Mouse (Mus musculus) C2C12 (cell line): ENCODE data around the gene Fcho1. TPM values are rescaled to one million over a fixed set of nuclear protein-coding genes. Genes with fewer than 3 reads are reported as not detected.
"Not testable (repeated sequence)": the region's sequence is repeated elsewhere in the genome, so short reads cannot be mapped to it uniquely, and the experiment has no call there.

Source experiments
- H3K27me3 ChIP-seq: one replicate; pipeline ENCODE4 v1.6.1; 2011; ENCODE audit not compliant: control insufficient read depth, insufficient read depth, insufficient read length
- H3K36me3 ChIP-seq: one replicate; pipeline ENCODE4 v1.6.1; 2011; ENCODE audit not compliant: control insufficient read depth, insufficient read depth
- H3K4me3 ChIP-seq: one replicate; pipeline ENCODE4 v1.5.1; 2011; ENCODE audit warnings: mild to moderate bottlenecking, control low read depth; ENCODE audit not compliant: poor library complexity, insufficient read depth, severe bottlenecking
- H3K79me2 ChIP-seq: one replicate; pipeline ENCODE4 v1.6.1; 2011; ENCODE audit not compliant: control insufficient read depth, insufficient read depth
- H3K79me3 ChIP-seq: one replicate; pipeline ENCODE4 v1.6.1; 2011; ENCODE audit warnings: low read depth, control low read depth
- H3ac ChIP-seq: one replicate; pipeline ENCODE3; 2011; ENCODE audit warnings: low read depth; ENCODE audit not compliant: control insufficient read depth, insufficient read length
- CEBPB ChIP-seq: IDR thresholded peaks from one replicate; pipeline ENCODE4 v1.6.1; 2011; ENCODE audit warnings: low read depth, mild to moderate bottlenecking, control low read depth, moderate library complexity
- CTCF ChIP-seq: IDR thresholded peaks from one replicate; pipeline ENCODE4 v1.5.1; 2011; ENCODE audit not compliant: control insufficient read depth, insufficient read depth, insufficient read length
- FOSL1 ChIP-seq: IDR thresholded peaks from one replicate; pipeline ENCODE4 v1.8.0; 2011; ENCODE audit warnings: mild to moderate bottlenecking, low read length; ENCODE audit not compliant: poor library complexity, insufficient read depth, severe bottlenecking
- MAX ChIP-seq: IDR thresholded peaks from one replicate; pipeline ENCODE4 v1.6.1; 2011; ENCODE audit warnings: mild to moderate bottlenecking, control low read depth
- MYOD1 ChIP-seq: IDR thresholded peaks from one replicate; pipeline ENCODE4 v1.6.1; 2011; ENCODE audit warnings: low read depth; ENCODE audit not compliant: control insufficient read depth, insufficient read length
- MYOG ChIP-seq: IDR thresholded peaks from one replicate; pipeline ENCODE4 v1.6.1; 2011; ENCODE audit not compliant: control insufficient read depth, insufficient read length; ENCODE audit errors: extremely low read depth
- USF1 ChIP-seq: IDR thresholded peaks from one replicate; pipeline ENCODE4 v1.6.1; 2011; ENCODE audit warnings: low read depth, mild to moderate bottlenecking, control low read depth, moderate library complexity
- polyA plus RNA-seq: library from polyadenylated mRNA; unstranded; fragments of >200 nt; fragmentation: generic; extraction: Trizol; gene quantifications from one replicate; pipeline ENCODE4 v1.2.1, GENCODE M21; 2012; ENCODE audit warnings: missing spikeins

Gene Fcho1
- polyA plus RNA-seq, 1 experiment: not detected

GRCm38 (mm10) chr8:71700493-71701269 is 24.8 kb downstream of the Fcho1 start:
- Histone ChIP-seq H3K4me3 (no peak overlapping the region), H3K27me3 (peaks cover 17% of the 10 kb centered on the region), H3ac (no peak overlapping the region), H3K79me2 (no peaks in the 10 kb centered on the region), H3K36me3 (no peaks in the 10 kb centered on the region), H3K79me3 (no peaks in the 10 kb centered on the region)
- no peak for TF ChIP-seq CTCF
- TF ChIP-seq CEBPB: no peak
- TF ChIP-seq USF1: no peak
- no peak for TF ChIP-seq FOSL1
- no peak for TF ChIP-seq MYOD1
- no peak for TF ChIP-seq MAX
- TF ChIP-seq MYOG: no peak

GRCm38 (mm10) chr8:71695456-71695855 is 30.1 kb downstream of the Fcho1 start:
- not testable (repeated sequence) for H3K4me3 ChIP-seq, H3K79me3 ChIP-seq, H3K79me2 ChIP-seq, H3ac ChIP-seq, H3K36me3 ChIP-seq
- peaks cover 38% of the 10 kb centered on the region for H3K27me3 ChIP-seq

GRCm38 (mm10) chr8:71693166-71694041 is 32.1 kb downstream of the Fcho1 start:
- H3K4me3 ChIP-seq: no peak overlapping the region
- no peaks in the 10 kb centered on the region for H3K36me3 ChIP-seq
- H3K79me2 ChIP-seq: no peaks in the 10 kb centered on the region
- TF ChIP-seq USF1: no peak
- TF ChIP-seq CEBPB: no peak
- TF ChIP-seq MYOD1: no peak
- TF ChIP-seq MAX: no peak
- no peak for TF ChIP-seq MYOG
- peaks cover 52% of the 10 kb centered on the region for H3K27me3 ChIP-seq
- no peaks in the 10 kb centered on the region for H3K79me3 ChIP-seq
- no peak overlapping the region for H3ac ChIP-seq

GRCm38 (mm10) chr8:71692509-71692908 is 33.0 kb downstream of the Fcho1 start:
- TF ChIP-seq FOSL1 (no peak), CTCF (no peak), CEBPB (no peak), USF1 (no peak), MYOG (no peak), MAX (no peak), MYOD1 (no peak)
- Histone ChIP-seq H3ac (no peak overlapping the region), H3K79me3 (no peaks in the 10 kb centered on the region), H3K36me3 (no peaks in the 10 kb centered on the region), H3K79me2 (no peaks in the 10 kb centered on the region), H3K27me3 (peaks cover 60% of the 10 kb centered on the region), H3K4me3 (no peak overlapping the region)

GRCm38 (mm10) chr8:71689028-71689427 is 36.5 kb downstream of the Fcho1 start, which contains the start of gene Insl3:
TSS of gene Insl3 (plus strand) at chr8:71689214.
- TF ChIP-seq FOSL1 (no peak), MAX (no peak), USF1 (no peak), MYOG (no peak), CTCF (no peak), MYOD1 (no peak), CEBPB (no peak)
- Histone ChIP-seq H3K4me3 (no peak within 1 kb of the TSS), H3K79me2 (no peaks in the 10 kb centered on the region), H3K79me3 (no peaks in the 10 kb centered on the region), H3K36me3 (no peaks in the 10 kb centered on the region), H3ac (no peak within 1 kb of the TSS), H3K27me3 (peaks cover 79% of the 10 kb centered on the region)

GRCm38 (mm10) chr8:71687616-71688015 is 37.9 kb downstream of the Fcho1 start:
- no peaks in the 10 kb centered on the region for H3K79me2 ChIP-seq
- no peaks in the 10 kb centered on the region for H3K79me3 ChIP-seq
- H3ac ChIP-seq: no peak overlapping the region
- H3K36me3 ChIP-seq: no peaks in the 10 kb centered on the region
- TF ChIP-seq CTCF (no peak), MAX (no peak), CEBPB (no peak), MYOG (no peak), MYOD1 (no peak), FOSL1 (no peak), USF1 (no peak)
- peaks cover 67% of the 10 kb centered on the region for H3K27me3 ChIP-seq
- no peak overlapping the region for H3K4me3 ChIP-seq
